Mouse (Mus musculus) inflammation-experienced regulatory T-cells (primary cell): Measurements from ENCODE around the gene Gtf3a. TPM values are rescaled to one million over a fixed set of nuclear protein-coding genes. Genes with fewer than 3 reads are reported as not detected.

ENCODE experiments used
- polyA plus RNA-seq, 2 experiments: library from polyadenylated mRNA; unstranded; fragments of 100-300 nt; shearing (Covaris generic); gene quantifications; one replicate each; pipeline ENCODE4 v1.2.1; 2017

The Gtf3a gene
- 100 to 1,000 TPM; 111 to 119 TPM for polyA plus RNA-seq

GRCm38 (mm10) chr5:146948508-146949088, at the start of gene Gtf3a:
Gtf3a (plus strand) TSS chr5:146948657.

DNA sequence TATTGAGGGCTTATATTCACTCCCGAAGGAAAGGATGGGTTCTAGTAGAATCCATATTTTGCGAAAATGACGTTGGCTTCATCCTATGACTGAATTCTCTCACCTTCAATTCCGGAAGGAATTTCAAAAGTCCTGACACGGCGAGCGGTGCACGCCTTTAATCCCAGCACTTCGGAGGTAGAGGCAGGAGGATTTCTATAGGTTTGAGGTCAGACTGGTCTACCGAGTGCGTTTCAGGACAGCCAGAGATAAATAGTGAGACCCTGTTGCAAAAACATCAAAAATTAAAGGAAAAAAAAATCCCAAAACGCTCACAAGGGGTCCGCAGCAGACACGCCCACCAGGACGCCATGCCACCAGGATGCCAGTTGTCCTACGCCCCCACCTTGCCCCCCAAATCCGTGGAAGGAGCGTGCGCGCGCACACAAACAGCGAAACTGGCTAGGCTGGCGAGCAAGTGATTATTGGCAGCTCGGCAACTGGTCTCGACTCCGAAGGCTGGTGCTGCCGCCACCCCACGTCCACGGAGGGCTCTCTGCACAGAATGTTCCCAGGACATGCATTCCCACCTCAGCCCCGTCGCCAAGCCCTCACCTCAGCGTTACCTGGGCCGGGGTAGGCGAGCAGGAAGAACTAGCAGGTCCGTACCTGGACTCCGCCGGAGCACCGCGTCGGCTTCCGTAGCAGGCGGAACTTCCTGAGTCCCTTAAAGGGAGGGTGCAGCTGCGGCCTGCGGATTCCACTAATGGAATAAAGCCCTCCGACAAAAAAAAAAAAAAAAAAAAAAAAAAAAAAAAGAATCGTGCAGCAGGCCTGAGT, 14.9 kb downstream of the Gtf3a start, which contains the start of gene Mtif3:
Gene Mtif3 (minus strand): TSS at position 683 of the 819 bp plus-strand sequence.

Other genes starting within 250 kb of the Gtf3a start
- 10 to 100 TPM; 21.0 to 29.0 TPM for gene Usp12, start 153.7 kb upstream of the Gtf3a start, polyA plus RNA-seq
- gene Rpl21, start 115.8 kb upstream of the Gtf3a start, polyA plus RNA-seq, result 100 to 1,000 TPM; 276 to 304 TPM
- 1 to 10 TPM; 3.2 to 6.0 TPM for gene Rasl11a, start 103.6 kb upstream of the Gtf3a start, polyA plus RNA-seq
- gene Mtif3, start 15.1 kb downstream of the Gtf3a start, polyA plus RNA-seq, result 10 to 100 TPM; 30.2 to 40.2 TPM
- gene Lnx2, start 127.9 kb downstream of the Gtf3a start, polyA plus RNA-seq, result 10 to 100 TPM; 45.4 to 47.3 TPM
- 100 to 1,000 TPM; 136 to 138 TPM for gene Polr1d, start 128.4 kb downstream of the Gtf3a start, polyA plus RNA-seq
- gene Gsx1, start 240.0 kb downstream of the Gtf3a start, polyA plus RNA-seq, result not detected